Mouse (Mus musculus) spleen, adult 2 months (tissue): ENCODE data around the gene Arhgap10. TPM values are rescaled to one million over a fixed set of nuclear protein-coding genes. Genes with fewer than 3 reads are reported as not detected.

Experiments
- DNase-seq, 2 experiments: peaks; one replicate each; pipeline versions ENCODE4 v3.0.0 to v3.0.0-alpha.2; 2012 to 2021; ENCODE audit warnings: low spot score in 2 of 2, low read depth in 1 of 2
- H3K27ac ChIP-seq: fragments of 200-500 bp; 2 replicates; pipeline ENCODE4 v1.5.1; 2012; ENCODE audit warnings: low read length, inconsistent platforms; ENCODE audit not compliant: insufficient read depth
- H3K27me3 ChIP-seq: fragments of 200-500 bp; 2 replicates; pipeline ENCODE4 v1.6.1; 2012; ENCODE audit warnings: mild to moderate bottlenecking, moderate library complexity, low read length, inconsistent platforms; ENCODE audit not compliant: control insufficient read depth, insufficient read depth
- H3K36me3 ChIP-seq: fragments of 200-500 bp; 2 replicates; pipeline ENCODE4 v1.6.1; 2012; ENCODE audit warnings: mild to moderate bottlenecking, low read length, inconsistent platforms; ENCODE audit not compliant: control insufficient read depth, insufficient read depth
- H3K4me1 ChIP-seq: fragments of 200-500 bp; 2 replicates; pipeline ENCODE4 v1.6.1; 2011; ENCODE audit warnings: inconsistent platforms; ENCODE audit not compliant: control insufficient read depth, insufficient read depth, insufficient read length
- H3K4me3 ChIP-seq: fragments of 200-500 bp; 2 replicates; pipeline ENCODE4 v1.5.1; 2011; ENCODE audit warnings: mild to moderate bottlenecking, inconsistent platforms; ENCODE audit not compliant: insufficient read depth, insufficient read length; ENCODE audit errors: extremely low read depth
- CTCF ChIP-seq: fragments of 200-500 bp; IDR thresholded peaks from 2 replicates; pipeline ENCODE4 v1.5.1; 2011; ENCODE audit warnings: mild to moderate bottlenecking, inconsistent platforms; ENCODE audit not compliant: insufficient read depth, insufficient read length, insufficient replicate concordance; ENCODE audit errors: extremely low read depth
- POLR2A ChIP-seq: fragments of 200-500 bp; IDR thresholded peaks from 2 replicates; pipeline ENCODE4 v1.6.1; 2011; ENCODE audit warnings: low read depth, low read length, inconsistent platforms
- WGBS: fragments of 180-500 bp; shearing (Covaris S2); methylation state at CpG from one replicate; pipeline ENCODE4 v1.1.7; 2018; 5-methylcytosine and 5-hydroxymethylcytosine counted together
- polyA plus RNA-seq: library from polyadenylated mRNA; depleted of rRNA; stranded (reverse); fragments of >200 nt; gene quantifications from 2 replicates; pipeline ENCODE4 v1.2.3, GENCODE M21; 2012

Gene Arhgap10
- polyA plus RNA-seq, 1 experiment: 4.3 TPM

- 81% methylated on average over 3 of the region's 3 CpGs for WGBS
These were observed 26.7 kb upstream of the Arhgap10 start for GRCm38 (mm10) chr8:77544428-77544827.

GRCm38 (mm10) chr8:77543152-77543777 is 25.5 kb upstream of the Arhgap10 start:
- 61% methylated on average over 6 of the region's 6 CpGs for WGBS
- H3K27ac ChIP-seq: no peak overlapping the region
- H3K4me3 ChIP-seq: no peak overlapping the region
- no peak for TF ChIP-seq CTCF
- TF ChIP-seq POLR2A: no peak
- no peaks in the 10 kb centered on the region for H3K27me3 ChIP-seq
- no peaks in the 10 kb centered on the region for H3K36me3 ChIP-seq
- no peak for DNase-seq
- no peaks in the 10 kb centered on the region for H3K4me1 ChIP-seq

More at GRCm38 (mm10) chr8:77544428-77544827, 26.7 kb upstream of the Arhgap10 start:
- Histone ChIP-seq H3K36me3 (no peaks in the 10 kb centered on the region), H3K27me3 (no peaks in the 10 kb centered on the region), H3K4me1 (no peaks in the 10 kb centered on the region), H3K27ac (no peak overlapping the region), H3K4me3 (no peak overlapping the region)
- no peak for DNase-seq
- TF ChIP-seq CTCF (no peak), POLR2A (no peak)

GRCm38 (mm10) chr8:77538256-77538655 is 20.5 kb upstream of the Arhgap10 start:
- no peaks in the 10 kb centered on the region for H3K36me3 ChIP-seq
- H3K4me1 ChIP-seq: no peaks in the 10 kb centered on the region
- no peaks in the 10 kb centered on the region for H3K27me3 ChIP-seq
- WGBS: 83% methylated on average over 1 of the region's 1 CpGs
- no peak overlapping the region for H3K27ac ChIP-seq
- H3K4me3 ChIP-seq: no peak overlapping the region
- TF ChIP-seq CTCF (no peak), POLR2A (no peak)
- no peak for DNase-seq

- WGBS: 90% methylated on average over 12 of the region's 12 CpGs
- Histone ChIP-seq H3K36me3 (no peaks in the 10 kb centered on the region), H3K4me1 (no peaks in the 10 kb centered on the region), H3K27ac (no peak overlapping the region), H3K4me3 (no peak overlapping the region), H3K27me3 (no peaks in the 10 kb centered on the region)
- DNase-seq: no peak
- no peak for TF ChIP-seq CTCF
- TF ChIP-seq POLR2A: no peak
These were observed 19.1 kb upstream of the Arhgap10 start for GRCm38 (mm10) chr8:77536821-77537220.

GRCm38 (mm10) chr8:77535026-77535595 is 17.4 kb upstream of the Arhgap10 start:
- Histone ChIP-seq H3K4me1 (no peaks in the 10 kb centered on the region), H3K4me3 (no peak overlapping the region), H3K36me3 (no peaks in the 10 kb centered on the region), H3K27ac (no peak overlapping the region), H3K27me3 (no peaks in the 10 kb centered on the region)
- DNase-seq: peak in 1 of 2 experiments; percentile 27
- 84% methylated on average over 5 of the region's 5 CpGs for WGBS
- no peak for TF ChIP-seq POLR2A
- TF ChIP-seq CTCF: peak; percentile 54; the same call in 1 of the 2 replicates

- Histone ChIP-seq H3K4me3 (no peak overlapping the region), H3K4me1 (no peaks in the 10 kb centered on the region), H3K36me3 (no peaks in the 10 kb centered on the region), H3K27ac (no peak overlapping the region), H3K27me3 (no peaks in the 10 kb centered on the region)
- no peak for DNase-seq
- no peak for TF ChIP-seq POLR2A
- no peak for TF ChIP-seq CTCF
- 59% methylated on average over 8 of the region's 8 CpGs for WGBS
These were observed 16.7 kb upstream of the Arhgap10 start for GRCm38 (mm10) chr8:77534358-77534992.

- no peak for DNase-seq
- no peaks in the 10 kb centered on the region for H3K4me1 ChIP-seq
- H3K36me3 ChIP-seq: no peaks in the 10 kb centered on the region
- TF ChIP-seq CTCF: no peak
- TF ChIP-seq POLR2A: no peak
- H3K27me3 ChIP-seq: no peaks in the 10 kb centered on the region
- H3K27ac ChIP-seq: no peak overlapping the region
- H3K4me3 ChIP-seq: no peak overlapping the region
- WGBS: 94% methylated on average over 8 of the region's 8 CpGs
These were observed 8.4 kb upstream of the Arhgap10 start for GRCm38 (mm10) chr8:77526130-77526529.
